Mouse (Mus musculus) urinary bladder, adult 18-20 months (tissue): ENCODE measurements around the gene Chia1.
"Not testable (repeated sequence)": the region's sequence is repeated elsewhere in the genome, so short reads cannot be mapped to it uniquely, and the experiment has no call there.

Source experiments
- DNase-seq, 2 experiments: peaks; one replicate each; pipeline ENCODE4 v3.0.0; 2022; ENCODE audit warnings: low spot score in 2 of 2, mixed read lengths in 2 of 2

Gene Chia1

GRCm38 (mm10) chr3:106112929-106113328, at the start of gene Chia1:
Gene Chia1 (plus strand): TSS chr3:106113229.
- no peak for DNase-seq

GRCm38 (mm10) chr3:106067707-106068106, 45.3 kb upstream of the Chia1 start:
- DNase-seq: not testable (repeated sequence)

- DNase-seq: no peak
These were observed 42.0 kb upstream of the Chia1 start for GRCm38 (mm10) chr3:106070994-106071393.

- no peak for DNase-seq
These were observed 38.2 kb upstream of the Chia1 start for GRCm38 (mm10) chr3:106074824-106075223.

GRCm38 (mm10) chr3:106126999-106127398, 14.0 kb downstream of the Chia1 start:
- DNase-seq: no peak

- DNase-seq: no peak
These were observed 15.9 kb downstream of the Chia1 start for GRCm38 (mm10) chr3:106128807-106129493.

GRCm38 (mm10) chr3:106131690-106132089, 18.7 kb downstream of the Chia1 start:
- DNase-seq: no peak

- DNase-seq: no peak
These were observed 31.1 kb downstream of the Chia1 start for GRCm38 (mm10) chr3:106144081-106144480.

GRCm38 (mm10) chr3:106154413-106154812, 41.4 kb downstream of the Chia1 start:
- DNase-seq: no peak

GRCm38 (mm10) chr3:106167464-106167863, 54.4 kb downstream of the Chia1 start, which contains the start of gene Chil3:
Gene Chil3 (minus strand): TSS chr3:106167564.
- DNase-seq: no peak

- DNase-seq: no peak
These were observed 57.6 kb downstream of the Chia1 start for GRCm38 (mm10) chr3:106170522-106171053.

- no peak for DNase-seq
These were observed 58.2 kb downstream of the Chia1 start for GRCm38 (mm10) chr3:106171135-106171731.

GRCm38 (mm10) chr3:106172506-106172905, 59.5 kb downstream of the Chia1 start:
- DNase-seq: not testable (repeated sequence)

- not testable (repeated sequence) for DNase-seq
These were observed 61.9 kb downstream of the Chia1 start for GRCm38 (mm10) chr3:106174971-106175370.

GRCm38 (mm10) chr3:106177509-106178189, 64.6 kb downstream of the Chia1 start:
- no peak for DNase-seq
